Mouse (Mus musculus): Measurements from ENCODE around the gene Zfp790. TPM values are rescaled to one million over a fixed set of nuclear protein-coding genes. Genes with fewer than 3 reads are reported as not detected.
A peak's percentile ranks its signal among the peaks of the same experiment; 100 is the strongest.
"Not testable (repeated sequence)": the region's sequence is repeated elsewhere in the genome, so short reads cannot be mapped to it uniquely, and the experiment has no call there.

Zfp790 gene
- total RNA-seq, 2 experiments from 2014 or later, result 0.77 to 2.6 TPM

- no peak for ATAC-seq (replicated peaks; ENCODE audit: low FRiP score, poor library complexity, severe bottlenecking)
Observed at GRCm38 (mm10) chr7:29836816-29837215, 20.9 kb downstream of the Zfp790 start.

DNA sequence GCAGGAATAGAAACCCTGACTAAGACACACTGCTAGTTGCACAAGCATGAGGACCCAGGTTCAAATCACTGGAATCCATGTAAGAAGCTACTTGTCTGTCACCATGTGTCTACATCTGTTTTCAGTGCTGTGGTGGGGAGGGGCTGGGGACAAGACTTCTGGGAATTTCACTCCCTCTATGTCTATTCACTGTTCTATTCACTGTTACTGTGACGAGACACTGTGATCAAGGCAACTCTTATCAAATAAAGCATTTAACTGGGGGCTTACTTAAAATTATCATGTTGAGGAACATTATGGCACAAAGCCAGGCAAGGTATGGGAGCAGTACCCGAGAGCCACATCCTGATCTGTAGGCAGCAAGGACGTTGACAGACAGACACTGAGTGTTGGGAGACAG lies 23.3 kb downstream of the Zfp790 start:
- no peak for ATAC-seq (replicated peaks; ENCODE audit: low FRiP score, poor library complexity, severe bottlenecking)

DNA sequence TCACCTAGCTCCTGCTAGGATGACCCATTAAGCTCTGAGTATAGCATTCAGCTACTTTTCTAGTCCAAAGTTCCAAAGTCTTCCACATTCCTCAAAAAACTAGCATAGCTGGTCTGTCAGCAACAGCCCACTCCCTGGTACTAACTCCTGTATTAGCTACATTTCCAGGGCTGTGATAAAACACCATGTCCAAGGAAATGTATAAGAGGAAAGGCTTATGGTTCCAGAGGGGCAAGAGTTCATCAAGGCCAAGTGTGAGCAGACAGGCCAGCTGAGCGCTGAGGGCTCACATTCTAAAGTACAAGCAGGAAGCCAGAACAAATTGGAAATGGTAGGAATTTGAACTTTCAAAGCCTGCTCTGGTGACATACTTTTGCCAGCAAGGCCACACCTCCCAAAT lies 26.2 kb downstream of the Zfp790 start:
- ATAC-seq (replicated peaks; ENCODE audit: low FRiP score, poor library complexity, severe bottlenecking), result no peak

DNA sequence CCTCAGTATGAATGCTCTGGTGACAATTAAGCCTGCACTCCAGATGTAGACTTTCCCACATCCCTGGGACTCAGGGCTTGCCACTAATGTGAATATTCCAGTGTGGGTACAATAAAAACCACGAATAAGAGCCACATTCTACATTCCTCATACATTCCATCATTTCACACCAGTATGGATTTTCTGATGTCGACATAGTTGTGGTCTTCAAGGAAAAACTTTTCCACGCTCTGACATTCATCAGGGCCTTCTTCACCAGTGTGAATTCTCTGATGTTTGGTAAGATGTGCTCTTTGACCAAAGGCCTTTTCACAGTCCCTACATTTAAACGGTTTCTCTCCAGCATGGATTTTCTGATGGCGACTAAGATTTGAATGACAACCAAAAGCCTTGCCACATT lies 28.7 kb downstream of the Zfp790 start:
- no peak for ATAC-seq (replicated peaks; ENCODE audit: low FRiP score, poor library complexity, severe bottlenecking)

DNA sequence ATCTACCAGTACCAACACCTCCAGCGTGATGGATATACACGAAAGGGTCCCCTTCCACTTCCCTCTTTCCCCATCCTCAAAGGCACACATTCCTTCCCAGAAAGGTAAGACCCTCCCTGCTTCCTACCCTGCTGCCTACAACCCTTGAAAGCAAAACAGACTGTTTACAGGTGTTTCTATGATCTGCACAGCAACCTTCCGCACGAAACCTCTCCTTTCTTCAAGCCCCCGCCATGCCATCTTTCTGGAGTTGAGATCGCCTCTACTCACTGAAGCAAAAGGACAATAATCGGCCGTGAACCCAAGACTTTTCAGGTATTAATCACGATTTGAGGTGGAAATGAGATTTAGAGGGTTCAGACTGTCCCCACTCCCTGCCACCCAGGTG lies 36.9 kb downstream of the Zfp790 start:
- no peak for ATAC-seq (replicated peaks; ENCODE audit: low FRiP score, poor library complexity, severe bottlenecking)

- peak; percentile 73; the same call in 1 of the 2 replicates for ATAC-seq (replicated peaks; ENCODE audit: low FRiP score, poor library complexity, severe bottlenecking)
Observed at GRCm38 (mm10) chr7:29853219-29853842, 37.4 kb downstream of the Zfp790 start, which contains the start of gene Zfp940. Gene Zfp940, minus strand, starts transcription at chr7:29853669.

GRCm38 (mm10) chr7:29859532-29860517 lies 43.9 kb downstream of the Zfp790 start, which contains the start of gene Zfp420:
Gene Zfp420, plus strand, starts transcription at chr7:29859979.
- ATAC-seq (replicated peaks; ENCODE audit: low FRiP score, poor library complexity, severe bottlenecking), result no peak

GRCm38 (mm10) chr7:29861660-29862059 lies 45.7 kb downstream of the Zfp790 start:
- ATAC-seq (replicated peaks; ENCODE audit: low FRiP score, poor library complexity, severe bottlenecking), result no peak

DNA sequence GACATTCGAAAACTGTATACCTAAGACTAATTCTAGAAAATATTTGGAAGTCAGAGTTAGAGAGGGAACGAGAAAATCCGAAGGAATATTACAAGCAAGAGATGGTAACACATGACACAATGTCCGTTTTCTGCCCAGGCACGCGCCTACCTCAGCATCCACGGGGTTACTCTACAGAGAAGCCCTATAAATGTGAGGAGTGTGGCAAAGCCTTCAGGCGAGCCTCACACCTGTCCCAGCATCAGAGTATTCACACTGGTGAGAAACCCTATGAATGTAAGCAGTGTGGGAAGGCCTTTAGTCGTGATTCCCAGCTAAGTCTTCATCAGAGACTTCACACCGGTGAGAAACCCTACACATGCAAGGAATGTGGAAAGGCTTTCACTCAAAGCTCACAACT lies 58.3 kb downstream of the Zfp790 start:
- no peak for ATAC-seq (replicated peaks; ENCODE audit: low FRiP score, poor library complexity, severe bottlenecking)

DNA sequence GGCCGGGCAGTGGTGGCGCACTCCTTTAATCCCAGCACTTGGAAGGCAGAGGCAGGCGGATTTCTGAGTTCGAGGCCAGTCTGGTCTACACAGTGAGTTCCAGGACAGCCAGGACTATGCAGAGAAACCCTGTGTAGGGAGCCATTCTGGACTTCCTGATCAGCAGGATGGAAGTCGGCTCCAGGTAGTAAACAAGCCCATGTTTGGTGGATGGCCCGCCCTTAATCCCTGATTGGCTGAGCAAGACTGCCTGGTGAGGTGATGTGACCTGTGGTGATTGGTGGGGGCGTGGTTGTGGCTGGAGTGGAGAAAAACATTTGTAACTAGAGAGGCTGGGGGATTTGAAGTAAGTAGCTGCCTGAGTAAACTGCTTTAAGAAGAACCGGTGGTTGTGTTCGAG lies 61.6 kb downstream of the Zfp790 start:
- not testable (repeated sequence) for ATAC-seq (replicated peaks; ENCODE audit: low FRiP score, poor library complexity, severe bottlenecking)

DNA sequence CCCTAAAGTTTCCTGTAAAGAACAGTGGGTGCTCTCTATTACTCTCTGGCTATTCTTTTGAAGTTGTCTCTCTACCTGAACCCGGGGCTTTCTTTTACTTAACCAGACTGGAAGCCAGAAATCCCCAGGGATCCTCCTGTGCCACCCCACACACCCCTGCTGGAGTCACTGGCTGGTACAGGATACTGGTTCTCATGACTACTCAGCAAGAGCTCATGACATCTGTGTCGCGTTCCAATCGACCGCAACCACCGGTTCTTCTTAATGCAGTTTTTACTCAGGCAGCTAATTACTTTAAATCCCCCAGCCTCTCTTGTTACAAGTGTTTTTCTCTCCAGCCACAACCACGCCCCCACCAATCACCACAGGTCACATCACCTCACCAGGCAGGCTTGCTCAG lies 64.1 kb downstream of the Zfp790 start:
- no peak for ATAC-seq (replicated peaks; ENCODE audit: low FRiP score, poor library complexity, severe bottlenecking)

Other genes starting within 250 kb of the Zfp790 start
- not detected in 2 replicates for gene Catsperg2, start 89.1 kb upstream of the Zfp790 start, total RNA-seq (2015; ENCODE audit: low replicate concordance)
- not detected in 2 replicates for gene Catsperg2, start 89.1 kb upstream of the Zfp790 start, total RNA-seq (2017; ENCODE audit: low replicate concordance)
- 1.7 and 3.8 TPM in 2 replicates for gene Zfp84, start 47.6 kb upstream of the Zfp790 start, total RNA-seq (2015; ENCODE audit: low replicate concordance)
- 3.2 and 3.6 TPM in 2 replicates for gene Zfp84, start 47.6 kb upstream of the Zfp790 start, total RNA-seq (2017; ENCODE audit: low replicate concordance)
- gene Zfp30, start 32.1 kb upstream of the Zfp790 start, total RNA-seq (2015; ENCODE audit: low replicate concordance), result not detected in 2 replicates
- gene Zfp30, start 32.1 kb upstream of the Zfp790 start, total RNA-seq (2017; ENCODE audit: low replicate concordance), result not detected in 2 replicates
- gene Zfp940, start 37.6 kb downstream of the Zfp790 start, total RNA-seq (2015; ENCODE audit: low replicate concordance), result 0.63 TPM in 1 of 2 replicates, not detected in the other
- gene Zfp940, start 37.6 kb downstream of the Zfp790 start, total RNA-seq (2017; ENCODE audit: low replicate concordance), result not detected in 2 replicates
- 1.5 TPM in 1 of 2 replicates, not detected in the other for gene Zfp420, start 43.9 kb downstream of the Zfp790 start, total RNA-seq (2015; ENCODE audit: low replicate concordance)
- 0.26 and 0.28 TPM in 2 replicates for gene Zfp420, start 43.9 kb downstream of the Zfp790 start, total RNA-seq (2017; ENCODE audit: low replicate concordance)
- gene Zfp27, start 90.5 kb downstream of the Zfp790 start, total RNA-seq (2015; ENCODE audit: low replicate concordance), result 1.0 and 1.2 TPM in 2 replicates
- gene Zfp27, start 90.5 kb downstream of the Zfp790 start, total RNA-seq (2017; ENCODE audit: low replicate concordance), result 1.4 and 1.7 TPM in 2 replicates
- not detected in 2 replicates for gene Zfp383, start 92.1 kb downstream of the Zfp790 start, total RNA-seq (2015; ENCODE audit: low replicate concordance)
- not detected in 2 replicates for gene Zfp383, start 92.1 kb downstream of the Zfp790 start, total RNA-seq (2017; ENCODE audit: low replicate concordance)
- 2.3 and 2.7 TPM in 2 replicates for gene Zfp74, start 138.0 kb downstream of the Zfp790 start, total RNA-seq (2015; ENCODE audit: low replicate concordance)
- 1.4 and 1.7 TPM in 2 replicates for gene Zfp74, start 138.0 kb downstream of the Zfp790 start, total RNA-seq (2017; ENCODE audit: low replicate concordance)
- gene Zfp568, start 167.8 kb downstream of the Zfp790 start, total RNA-seq (2015; ENCODE audit: low replicate concordance), result 2.5 and 3.5 TPM in 2 replicates
- 3.0 and 4.2 TPM in 2 replicates for gene Zfp568, start 167.8 kb downstream of the Zfp790 start, total RNA-seq (2017; ENCODE audit: low replicate concordance)
- gene Zfp14, start 235.3 kb downstream of the Zfp790 start, total RNA-seq (2015; ENCODE audit: low replicate concordance), result not detected in 2 replicates
- gene Zfp14, start 235.3 kb downstream of the Zfp790 start, total RNA-seq (2017; ENCODE audit: low replicate concordance), result 1.7 TPM in 1 of 2 replicates, not detected in the other

Data from erythroblast, adult 5-6 weeks (primary cell).